Mouse (Mus musculus) gastrocnemius, postnatal 25 days (tissue): ENCODE data around the gene Fam184a. TPM values are rescaled to one million over a fixed set of nuclear protein-coding genes. Genes with fewer than 3 reads are reported as not detected.

Source experiments
- DNase-seq: peaks from one replicate; pipeline ENCODE4 v3.0.0; 2022
- long read RNA-seq, 2 experiments: library from polyadenylated mRNA; stranded (forward); transcript quantifications; one replicate each; pipeline ENCODE4 v2.0.0; 2021
- total RNA-seq, 2 experiments: library from RNA; stranded (reverse); gene quantifications; 1 replicate in 1 of 2; 2 replicates in 1 of 2; pipeline ENCODE4 v1.2.3; 2021

Gene Fam184a
- total RNA-seq, result under 1 TPM; 0.38 TPM
- long read RNA-seq, experiment 1, result 0 reads
- long read RNA-seq, experiment 2, result 0 reads

GRCm38 (mm10) chr10:53750955-53751652, at the start of gene Fam184a:
Fam184a (minus strand) TSS chr10:53751123.
- peak; percentile 73 for DNase-seq

- no peak for DNase-seq
These were observed 45.3 kb upstream of the Fam184a start for GRCm38 (mm10) chr10:53796258-53796581.

GRCm38 (mm10) chr10:53795567-53796257, 44.8 kb upstream of the Fam184a start:
- DNase-seq, result no peak

- DNase-seq, result no peak
These were observed 40.4 kb upstream of the Fam184a start for GRCm38 (mm10) chr10:53791281-53791680.

GRCm38 (mm10) chr10:53776591-53776990, 25.7 kb upstream of the Fam184a start:
- no peak for DNase-seq

GRCm38 (mm10) chr10:53772708-53773107, 21.8 kb upstream of the Fam184a start:
- DNase-seq, result no peak

- DNase-seq, result no peak
These were observed 20.6 kb upstream of the Fam184a start for GRCm38 (mm10) chr10:53771480-53771879.

GRCm38 (mm10) chr10:53768745-53769144, 17.8 kb upstream of the Fam184a start:
- DNase-seq, result no peak

- DNase-seq, result no peak
These were observed 14.5 kb upstream of the Fam184a start for GRCm38 (mm10) chr10:53765471-53765870.

GRCm38 (mm10) chr10:53752723-53753122, 1.8 kb upstream of the Fam184a start:
- no peak for DNase-seq

- no peak for DNase-seq
These were observed 508 bp downstream of the Fam184a start for GRCm38 (mm10) chr10:53750275-53750954.

GRCm38 (mm10) chr10:53746039-53746438, 4.9 kb downstream of the Fam184a start:
- no peak for DNase-seq

GRCm38 (mm10) chr10:53742961-53743360, 8.0 kb downstream of the Fam184a start:
- no peak for DNase-seq

- DNase-seq, result no peak
These were observed 10.9 kb downstream of the Fam184a start for GRCm38 (mm10) chr10:53740014-53740413.

- DNase-seq, result no peak
These were observed 12.1 kb downstream of the Fam184a start for GRCm38 (mm10) chr10:53738842-53739241.

- no peak for DNase-seq
These were observed 15.6 kb downstream of the Fam184a start for GRCm38 (mm10) chr10:53735201-53735865.

- DNase-seq, result no peak
These were observed 18.6 kb downstream of the Fam184a start for GRCm38 (mm10) chr10:53732324-53732723.

GRCm38 (mm10) chr10:53728883-53729282, 22.0 kb downstream of the Fam184a start:
- no peak for DNase-seq

- no peak for DNase-seq
These were observed 25.6 kb downstream of the Fam184a start for GRCm38 (mm10) chr10:53725301-53725700.

- no peak for DNase-seq
These were observed 46.4 kb downstream of the Fam184a start for GRCm38 (mm10) chr10:53704516-53704915.

- no peak for DNase-seq
These were observed 52.4 kb downstream of the Fam184a start for GRCm38 (mm10) chr10:53698531-53698930.

- no peak for DNase-seq
These were observed 56.2 kb downstream of the Fam184a start for GRCm38 (mm10) chr10:53694757-53695156.

- DNase-seq, result no peak
These were observed 59.7 kb downstream of the Fam184a start for GRCm38 (mm10) chr10:53691263-53691662.
